Mouse (Mus musculus) small intestine, adult 2 months (tissue): ENCODE results near the gene Csnk2b.

Source experiments
- CTCF ChIP-seq: fragments of 200-500 bp; IDR thresholded peaks from 2 replicates; pipeline ENCODE4 v1.5.1; 2012; ENCODE audit warnings: low read depth, mild to moderate bottlenecking, control low read depth, inconsistent platforms, low read length, moderate library complexity, mixed read lengths; ENCODE audit not compliant: insufficient replicate concordance, insufficient read length; ENCODE audit errors: extremely low read depth
- POLR2A ChIP-seq: fragments of 200-500 bp; IDR thresholded peaks from 2 replicates; pipeline ENCODE4 v1.6.1; 2012; ENCODE audit warnings: low read depth, mild to moderate bottlenecking, control low read depth, inconsistent platforms, low read length, moderate library complexity

- no peak for TF ChIP-seq CTCF
- no peak for TF ChIP-seq POLR2A
Observed at GRCm38 (mm10) chr17:35125578-35125977, 3.7 kb upstream of the Csnk2b start.
